Mouse (Mus musculus) yolk sac, embryonic 10.5 days (tissue): ENCODE measurements at regions not wholly inside any gene's neighbourhood (a gene's known extent, or its start where the extent isn't known, plus 50 kb on each side); places are given as distances from the start of the nearest gene placed in this dataset.
A peak's percentile ranks its signal among the peaks of the same experiment; 100 is the strongest.

Experiments used
- DNase-seq: peaks from one replicate; pipeline ENCODE4 v3.0.0-alpha.2; 2017; ENCODE audit warnings: low spot score

- DNase-seq = no peak
Observed at GRCm38 (mm10) chr10:39218151-39218550, 54.6 kb upstream of the Ccn6 start.

GRCm38 (mm10) chr10:39216142-39216904, 52.7 kb upstream of the Ccn6 start:
- DNase-seq = peak; percentile 8

GRCm38 (mm10) chr10:39214563-39214962, 51.0 kb upstream of the Ccn6 start:
- no peak for DNase-seq
